ENCODE assay signal across 10 mouse cellular contexts in the genomic region with DNA sequence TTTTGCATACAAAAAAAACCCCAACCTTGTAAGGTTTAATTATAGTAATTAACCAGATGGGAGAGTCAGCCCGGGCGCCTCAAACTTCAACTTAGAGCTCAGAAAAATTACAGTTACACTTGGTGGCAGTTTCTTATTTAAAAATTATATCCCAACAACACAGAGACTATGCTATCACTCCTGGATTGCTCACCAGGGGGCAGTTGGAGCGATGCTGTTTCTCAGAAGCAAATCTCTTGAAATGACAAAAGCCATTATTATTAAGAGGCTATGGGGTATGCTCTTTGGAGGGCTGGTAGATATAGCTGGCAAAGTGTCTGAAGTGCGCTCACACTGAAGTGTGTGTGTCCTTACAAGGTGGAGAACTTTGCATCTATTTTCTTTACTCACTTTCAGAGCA. TPM values are rescaled to one million over a fixed set of nuclear protein-coding genes. Genes with fewer than 3 reads are reported as not detected.
DNase-seq lines count a peak whose midpoint lies in the region; ATAC-seq and TF ChIP-seq lines count a peak whose summit lies in the region.
"Had no signal": no experiment of that assay in that cellular context is flagged by ENCODE, and none has a peak within 500 bp of the region (broad histone marks: within the 10 kb centered on the region; RNA-seq: fewer than 3 reads in every experiment).

No protein-coding gene starts in this region.

- no peaks in the 10 kb centered on the region for H3K27me3 ChIP-seq in kidney, adult 2 months (replicated peaks; ENCODE audit: control insufficient read depth, insufficient read depth, low read length)
- H3K27me3 ChIP-seq in CH12.LX (replicated peaks) = no peaks in the 10 kb centered on the region
- H3K27me3 ChIP-seq in embryonic facial prominence, embryonic 14.5 days (replicated peaks; ENCODE audit: control insufficient read depth, insufficient read depth, low read length) = no peaks in the 10 kb centered on the region
- peaks cover 9% of the 10 kb centered on the region; the same call in 1 of the 2 replicates for H3K27me3 ChIP-seq in limb, embryonic 13.5 days

- no peak for TF ChIP-seq EP300 in CH12.LX (IDR thresholded peaks at IDR 0.05; ENCODE audit: low read length)

- no peak for TF ChIP-seq POLR2A in kidney, adult 2 months (IDR thresholded peaks at IDR 0.05; ENCODE audit: low read depth, low read length)
- no peak for TF ChIP-seq POLR2A in CH12.LX (IDR thresholded peaks at IDR 0.05; ENCODE audit: low read depth, low read length)

- H3K4me1 ChIP-seq in kidney, adult 2 months (ENCODE audit: control insufficient read depth, insufficient read depth, low read length) = peaks cover 7% of the 10 kb centered on the region; the same call in 1 of the 2 replicates
- H3K4me1 ChIP-seq in CH12.LX (ENCODE audit: control insufficient read depth in 1 of 2, insufficient read depth in 2 of 2) = peaks cover 6 to 23% of the 10 kb centered on the region in 2 experiments
- H3K4me1 ChIP-seq in embryonic facial prominence, embryonic 14.5 days (ENCODE audit: control insufficient read depth, insufficient read depth, low read length) = peaks cover 4% of the 10 kb centered on the region
- peaks cover 34% of the 10 kb centered on the region for H3K4me1 ChIP-seq in limb, embryonic 13.5 days

- no peak overlapping the region for H3K27ac ChIP-seq in kidney, adult 2 months (ENCODE audit: insufficient read depth, low read depth, low read length)
- no peak overlapping the region for H3K27ac ChIP-seq in CH12.LX (ENCODE audit: insufficient read depth, low read depth)
- H3K27ac ChIP-seq in embryonic facial prominence, embryonic 14.5 days (replicated peaks; ENCODE audit: low read depth, low read length) = no peak overlapping the region
- no peak overlapping the region for H3K27ac ChIP-seq in limb, embryonic 13.5 days
- H3K27ac ChIP-seq: macrophage had no signal

- in situ Hi-C loops in CH12.LX (cut with MboI; ENCODE audit: low pct_ligation_motif_present, low pct_unique_long_range_greater_than_20kb, low sequenced_read_pairs) = no loop called here

- dilution Hi-C loops in CH12.LX (cut with MboI; ENCODE audit: extremely low pct_ligation_motif_present, extremely low pct_unique_long_range_greater_than_20kb, low sequenced_read_pairs) = no loop called here

- peaks cover 6% of the 10 kb centered on the region for H3K9me3 ChIP-seq in CH12.LX (replicated peaks; ENCODE audit: low read length)
- no peaks in the 10 kb centered on the region for H3K9me3 ChIP-seq in embryonic facial prominence, embryonic 14.5 days (ENCODE audit: control insufficient read depth, low read length)
- no peaks in the 10 kb centered on the region for H3K9me3 ChIP-seq in limb, embryonic 13.5 days

- H3K9ac ChIP-seq in CH12.LX (ENCODE audit: insufficient read depth, low read depth) = peak overlapping the region; percentile 68; the same call in 1 of the 2 replicates
- 0 out of 2 replicates have a peak overlapping the region, but pooled peaks have one; percentile 69 for H3K9ac ChIP-seq in embryonic facial prominence, embryonic 14.5 days (ENCODE audit: low read depth, low read length)
- peak overlapping the region; percentile 71; the same call in 1 of the 2 replicates for H3K9ac ChIP-seq in limb, embryonic 13.5 days

- TF ChIP-seq CTCF in kidney, adult 2 months (conservative IDR thresholded peaks at IDR 0.05; ENCODE audit: insufficient read depth, insufficient read length, low read depth, low read length) = no peak
- peak in 1 of 2 experiments; percentile 26; a peak in 2 of 4 replicates for TF ChIP-seq CTCF in CH12.LX (conservative IDR thresholded peaks at IDR 0.05 in 1 of 2, IDR thresholded peaks at IDR 0.05 in 1 of 2; ENCODE audit: low read depth in 2 of 2, low read length in 2 of 2)

- no peaks in the 10 kb centered on the region for H3K36me3 ChIP-seq in kidney, adult 2 months (ENCODE audit: control insufficient read depth, insufficient read depth, low read length)
- H3K36me3 ChIP-seq in CH12.LX (replicated peaks in 1 of 2; ENCODE audit: control insufficient read depth in 1 of 2, insufficient read depth in 1 of 2, low read length in 1 of 2) = peaks cover 0 to 7% of the 10 kb centered on the region in 2 experiments
- H3K36me3 ChIP-seq in embryonic facial prominence, embryonic 14.5 days (ENCODE audit: control insufficient read depth, insufficient read depth, low read length) = no peaks in the 10 kb centered on the region
- H3K36me3 ChIP-seq in limb, embryonic 13.5 days = no peaks in the 10 kb centered on the region

- H3K4me2 ChIP-seq in CH12.LX (ENCODE audit: insufficient read depth, low read depth, poor library complexity, severe bottlenecking) = no peak overlapping the region
- peak overlapping the region; percentile 78 for H3K4me2 ChIP-seq in embryonic facial prominence, embryonic 14.5 days (ENCODE audit: low read depth, low read length)
- H3K4me2 ChIP-seq in limb, embryonic 13.5 days (replicated peaks) = peak overlapping the region; percentile 93

- no peak for ATAC-seq in embryonic facial prominence, embryonic 14.5 days (ENCODE audit: low read depth)
- ATAC-seq in limb, embryonic 13.5 days (ENCODE audit: low FRiP score, low read depth) = no peak
- ATAC-seq in cerebellum, adult (ENCODE audit: insufficient number of reproducible peaks, low FRiP score, low TSS enrichment) = no peak

- no peaks in the 10 kb centered on the region for H3K79me2 ChIP-seq in CH12.LX (replicated peaks; ENCODE audit: control insufficient read depth, extremely low read depth, insufficient read depth, poor library complexity, severe bottlenecking)

- no peak; the same call in none of the 2 replicates for TF ChIP-seq RAD21 in CH12.LX (IDR thresholded peaks at IDR 0.05; ENCODE audit: low read depth, low read length)

- no peak overlapping the region for H3K4me3 ChIP-seq in kidney, adult 2 months (ENCODE audit: insufficient read depth, low read depth, low read length)
- peak overlapping the region in 1 of 3 experiments; percentile 69 for H3K4me3 ChIP-seq in CH12.LX (replicated peaks in 1 of 3; ENCODE audit: low read depth in 2 of 3, low read length in 2 of 3, poor library complexity in 1 of 3)
- H3K4me3 ChIP-seq in embryonic facial prominence, embryonic 14.5 days (ENCODE audit: low read depth, low read length) = peak overlapping the region; percentile 69; the same call in 1 of the 2 replicates
- peak overlapping the region; percentile 67; the same call in 1 of the 2 replicates for H3K4me3 ChIP-seq in limb, embryonic 13.5 days

- DNase-seq in kidney, adult 2 months = peak; percentile 6
- no peak for DNase-seq in kidney, postnatal 25 days
- DNase-seq in CH12.LX (ENCODE audit: extremely low read depth) = no peak
- DNase-seq in embryonic facial prominence, embryonic 14.5 days (ENCODE audit: low spot score) = no peak
- DNase-seq in spleen, postnatal 10 days (ENCODE audit: low spot score in 2 of 2) = no peak
- DNase-seq in ovary, postnatal 14 days (ENCODE audit: low spot score) = no peak
- DNase-seq: gastrocnemius, postnatal 10 days had no signal

- 53% methylated on average over 4 of the region's 4 CpGs for WGBS in kidney, adult 2 months
- whole genome bisulfite sequencing in embryonic facial prominence, embryonic 14.5 days = 45% methylated on average over 4 of the region's 4 CpGs
- 62% methylated on average over 4 of the region's 4 CpGs for WGBS in limb, embryonic 13.5 days

TF ChIP-seq in CH12.LX, 34 proteins besides CTCF, POLR2A, EP300 and RAD21:
- TF ChIP-seq SMC3 (IDR thresholded peaks at IDR 0.05; ENCODE audit: low read depth, low read length) = peak; percentile 40
- TF ChIP-seq ZMIZ1 (IDR thresholded peaks at IDR 0.05; ENCODE audit: low read depth, low read length) = no peak

RNA-seq across cellular contexts. Expression of a gene that starts 2.5 kb away (rescaled TPM):
- 6.1 and 7.0 TPM in 2 replicates for polyA plus RNA-seq in kidney, adult 2 months (2012; rRNA removed)
- total RNA-seq in CH12.LX (2012; rRNA removed) (3.3 and 5.4 TPM in 2 replicates), CH12.LX (2014; rRNA removed) (1.7 and 2.1 TPM in 2 replicates)
- 4.4 and 5.8 TPM in 2 replicates for polyA plus RNA-seq in CH12.LX (2012; ENCODE audit: insufficient read length, low read depth)
- 19.2 and 22.0 TPM in 2 replicates for polyA plus RNA-seq in embryonic facial prominence, embryonic 14.5 days (2014; fragmentation: Nextera tagmentation; extraction: Ambion mirVana)
- 20.4 and 21.8 TPM in 2 replicates for polyA plus RNA-seq in limb, embryonic 13.5 days (2015; fragmentation: Nextera tagmentation; extraction: Ambion mirVana)
- polyA plus RNA-seq: macrophage had no signal
